Mouse (Mus musculus): ENCODE results near the gene Itgb6. TPM values are rescaled to one million over a fixed set of nuclear protein-coding genes. Genes with fewer than 3 reads are reported as not detected.

Itgb6 gene
- polyA plus RNA-seq, 1 experiment, result not detected

DNA sequence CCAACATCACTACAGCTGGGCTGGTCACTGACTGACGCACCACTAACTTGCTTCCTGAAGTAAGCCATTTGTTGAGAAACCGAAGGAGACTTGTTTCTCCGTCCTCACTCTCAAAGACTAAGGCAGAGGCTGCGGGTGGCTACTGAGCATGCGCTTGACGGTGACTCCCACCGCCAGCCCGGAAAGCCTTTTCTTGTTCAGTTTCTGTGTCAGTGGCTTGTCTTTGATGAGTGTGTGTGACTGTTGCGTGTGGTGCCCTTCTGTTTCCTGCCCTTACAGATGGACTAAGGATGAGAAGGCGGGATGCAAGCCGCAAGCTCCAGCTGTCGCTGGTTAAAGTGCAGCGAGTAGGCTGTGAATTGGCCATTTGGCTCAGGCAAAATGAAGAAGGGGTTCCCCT is 5.1 kb downstream of the Itgb6 start:
- TF ChIP-seq GATA1 (IDR thresholded peaks at IDR 0.05; ENCODE audit: low read length), result no peak

DNA sequence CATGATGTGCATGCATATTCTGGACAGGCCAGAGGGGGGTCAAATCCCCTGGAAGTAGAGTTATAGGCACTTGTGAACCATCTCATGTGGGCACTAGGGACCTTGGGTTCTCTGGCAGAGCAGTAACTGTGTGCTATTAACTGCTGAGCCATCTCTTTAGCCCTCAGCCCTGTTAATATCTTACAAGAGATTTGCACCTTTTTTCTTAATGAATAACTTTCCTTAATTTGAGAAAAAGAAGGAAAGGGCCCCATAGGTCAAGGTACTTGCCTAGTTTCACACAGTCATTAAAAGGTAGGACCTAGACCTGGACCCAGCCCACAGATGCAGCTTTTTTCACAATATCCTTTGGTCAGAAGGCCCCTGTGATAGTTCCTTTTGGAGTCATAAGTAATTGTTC is 5.9 kb downstream of the Itgb6 start:
- TF ChIP-seq GATA1 (IDR thresholded peaks at IDR 0.05; ENCODE audit: low read length), result no peak

- TF ChIP-seq GATA1 (IDR thresholded peaks at IDR 0.05; ENCODE audit: low read length), result no peak
Observed at GRCm38 (mm10) chr2:60715771-60716170, 6.7 kb downstream of the Itgb6 start.

DNA sequence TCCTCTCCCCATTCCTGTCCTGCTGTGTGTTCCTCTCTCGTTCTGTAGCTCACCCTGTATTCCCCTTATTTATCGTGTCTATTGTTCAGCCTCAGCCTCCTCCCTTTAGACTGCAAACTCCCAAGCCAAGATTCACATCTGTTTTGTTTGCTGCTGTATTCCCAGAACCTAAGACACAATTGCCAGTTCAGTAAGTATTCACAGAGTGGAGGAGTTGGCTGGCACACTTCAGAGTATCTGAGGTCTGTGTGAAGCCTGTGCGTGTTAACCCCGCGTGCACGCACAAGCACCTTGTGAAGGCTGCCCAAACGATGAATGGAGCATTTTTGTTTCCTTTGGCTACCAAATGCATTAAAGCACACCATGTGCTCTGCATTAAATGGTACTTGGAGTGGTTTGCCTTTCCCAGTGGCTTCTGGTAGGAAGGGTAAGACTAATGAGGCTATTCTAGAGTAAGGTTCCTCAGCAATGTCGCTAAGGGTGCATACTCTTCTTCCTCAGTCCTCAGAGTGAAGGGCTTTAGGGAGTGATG is 7.4 kb downstream of the Itgb6 start:
- TF ChIP-seq GATA1 (IDR thresholded peaks at IDR 0.05; ENCODE audit: low read length), result no peak

DNA sequence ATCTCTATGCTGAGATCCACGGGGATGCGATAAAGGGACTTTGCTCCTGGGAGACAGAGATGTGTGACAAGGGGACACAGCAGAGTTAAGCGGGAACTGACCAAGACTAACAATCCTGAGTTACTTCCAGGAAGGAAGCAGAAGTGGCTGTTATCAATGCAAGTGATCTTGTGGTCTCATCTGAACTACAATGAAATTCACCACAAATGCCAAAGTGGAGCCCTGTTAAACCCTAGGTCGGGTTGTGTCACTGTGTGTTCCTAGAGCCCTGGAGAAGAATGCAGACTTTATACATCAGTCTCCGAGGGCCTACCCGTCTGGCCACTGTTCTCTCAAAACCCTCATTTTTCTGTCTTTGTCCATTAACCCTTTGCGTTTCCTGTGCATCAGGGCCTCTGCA is 8.0 kb downstream of the Itgb6 start:
- no peak for TF ChIP-seq GATA1 (IDR thresholded peaks at IDR 0.05; ENCODE audit: low read length)

DNA sequence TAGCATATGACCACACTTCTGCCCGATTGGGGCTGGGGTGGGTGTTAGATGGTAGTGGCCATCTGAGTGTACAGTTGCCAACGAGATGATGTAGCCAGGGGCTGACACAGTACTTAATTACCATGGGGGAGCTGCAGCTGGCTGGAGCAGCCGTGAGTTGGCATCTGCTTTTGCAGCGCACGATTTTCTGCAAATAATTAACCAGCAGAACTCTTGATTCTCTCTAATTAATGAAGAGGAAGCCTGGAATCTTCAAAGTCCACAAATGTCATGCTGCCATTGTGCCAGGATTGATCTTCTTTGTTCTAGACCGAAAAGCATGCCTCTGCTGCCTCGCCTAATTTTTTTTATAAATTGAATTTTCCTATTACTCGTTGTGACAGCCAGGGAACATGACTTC is 8.6 kb downstream of the Itgb6 start:
- no peak for TF ChIP-seq GATA1 (IDR thresholded peaks at IDR 0.05; ENCODE audit: low read length)

- TF ChIP-seq GATA1 (IDR thresholded peaks at IDR 0.05; ENCODE audit: low read length), result no peak
Observed at GRCm38 (mm10) chr2:60712891-60713290, 9.6 kb downstream of the Itgb6 start.

GRCm38 (mm10) chr2:60712483-60712882 is 10.0 kb downstream of the Itgb6 start:
- TF ChIP-seq GATA1 (IDR thresholded peaks at IDR 0.05; ENCODE audit: low read length), result no peak

GRCm38 (mm10) chr2:60711098-60711880 is 11.2 kb downstream of the Itgb6 start:
- TF ChIP-seq GATA1 (IDR thresholded peaks at IDR 0.05; ENCODE audit: low read length), result no peak

- TF ChIP-seq GATA1 (IDR thresholded peaks at IDR 0.05; ENCODE audit: low read length), result no peak
Observed at GRCm38 (mm10) chr2:60710317-60710716, 12.1 kb downstream of the Itgb6 start.

GRCm38 (mm10) chr2:60708671-60709070 is 13.8 kb downstream of the Itgb6 start:
- TF ChIP-seq GATA1 (IDR thresholded peaks at IDR 0.05; ENCODE audit: low read length), result no peak

GRCm38 (mm10) chr2:60706866-60707265 is 15.6 kb downstream of the Itgb6 start:
- no peak for TF ChIP-seq GATA1 (IDR thresholded peaks at IDR 0.05; ENCODE audit: low read length)

- TF ChIP-seq GATA1 (IDR thresholded peaks at IDR 0.05; ENCODE audit: low read length), result no peak
Observed at GRCm38 (mm10) chr2:60705426-60705825, 17.0 kb downstream of the Itgb6 start.

GRCm38 (mm10) chr2:60703315-60703714 is 19.1 kb downstream of the Itgb6 start:
- no peak for TF ChIP-seq GATA1 (IDR thresholded peaks at IDR 0.05; ENCODE audit: low read length)

GRCm38 (mm10) chr2:60700956-60701355 is 21.5 kb downstream of the Itgb6 start:
- no peak for TF ChIP-seq GATA1 (IDR thresholded peaks at IDR 0.05; ENCODE audit: low read length)

DNA sequence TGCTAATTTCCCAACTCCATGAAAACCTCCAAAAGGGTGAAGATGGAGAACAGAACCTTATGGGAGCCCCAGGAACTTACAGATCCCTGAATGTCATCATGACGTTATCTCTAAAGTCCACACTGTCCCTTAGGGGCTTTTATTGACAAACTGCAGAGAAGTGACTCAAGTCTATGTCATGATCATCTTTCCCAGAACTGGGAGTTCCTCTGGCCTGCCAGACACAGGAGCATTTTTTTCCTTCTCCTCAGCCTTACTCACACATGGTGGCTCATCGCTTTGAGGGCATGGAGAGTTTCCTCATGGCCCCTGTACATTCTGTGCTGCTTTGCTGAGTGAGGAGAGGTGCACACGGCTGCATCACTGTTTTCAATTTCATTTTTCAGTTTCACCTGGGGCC is 22.4 kb downstream of the Itgb6 start:
- TF ChIP-seq GATA1 (IDR thresholded peaks at IDR 0.05; ENCODE audit: low read length), result no peak

DNA sequence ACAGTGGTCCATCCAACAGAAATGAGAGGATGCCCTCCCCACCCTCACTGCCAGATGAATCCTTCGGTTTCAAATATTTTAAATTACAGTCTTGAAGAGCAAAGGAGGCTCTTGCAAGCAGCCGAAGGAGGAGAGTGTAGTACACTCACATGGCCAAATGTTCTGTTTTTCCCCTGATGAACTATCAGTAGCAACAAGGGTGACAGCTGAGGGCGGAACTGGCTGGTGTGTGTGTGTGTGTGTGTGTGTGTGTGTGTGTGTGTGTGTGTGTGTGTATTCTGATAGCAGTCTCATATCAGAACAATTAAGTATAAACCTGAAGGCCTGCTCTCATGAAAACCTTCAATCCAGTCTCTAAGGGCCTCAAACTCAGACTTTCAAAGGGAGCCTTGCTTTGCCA is 22.9 kb downstream of the Itgb6 start:
- no peak for TF ChIP-seq GATA1 (IDR thresholded peaks at IDR 0.05; ENCODE audit: low read length)

Measured in G1E-ER4 (cell line).